Mouse (Mus musculus) forebrain, embryonic 11.5 days (tissue): ENCODE measurements at regions not wholly inside any gene's neighbourhood (a gene's known extent, or its start where the extent isn't known, plus 50 kb on each side); places are given as distances from the start of the nearest gene placed in this dataset.

Experiments
- ATAC-seq: fragments of 200-750 bp; cut with Nextera tagmentation; replicated peaks from 2 replicates; pipeline ENCODE4 v1.8.0; 2017; ENCODE audit warnings: moderate TSS enrichment; ENCODE audit not compliant: low FRiP score
- DNase-seq: peaks from one replicate; pipeline ENCODE4 v3.0.0-alpha.2; 2017; ENCODE audit warnings: low spot score
- H3K27ac ChIP-seq: fragments of 300-500 bp; sonication (generic); 2 replicates; pipeline ENCODE4 v1.5.1; 2014; ENCODE audit warnings: low read depth, low read length
- H3K27me3 ChIP-seq: fragments of 300-500 bp; sonication (generic); 2 replicates; pipeline ENCODE4 v1.6.1; 2014; ENCODE audit warnings: mild to moderate bottlenecking, low read length, mixed read lengths; ENCODE audit not compliant: control insufficient read depth, insufficient read depth
- H3K36me3 ChIP-seq: fragments of 300-500 bp; sonication (generic); 2 replicates; pipeline ENCODE4 v1.6.1; 2014; ENCODE audit warnings: mild to moderate bottlenecking, low read length, moderate library complexity, mixed read lengths; ENCODE audit not compliant: control insufficient read depth, insufficient read depth
- H3K4me1 ChIP-seq: fragments of 300-500 bp; sonication (generic); replicated peaks from 2 replicates; pipeline ENCODE4 v1.6.1; 2014; ENCODE audit warnings: low read length, mixed read lengths; ENCODE audit not compliant: control insufficient read depth, insufficient read depth
- H3K4me2 ChIP-seq: fragments of 300-500 bp; sonication (generic); 2 replicates; pipeline ENCODE4 v1.6.1; 2014; ENCODE audit warnings: low read depth, mild to moderate bottlenecking, low read length, moderate library complexity, mixed read lengths; ENCODE audit not compliant: severe bottlenecking
- H3K4me3 ChIP-seq: fragments of 300-500 bp; sonication (generic); 2 replicates; pipeline ENCODE4 v1.5.1; 2014; ENCODE audit warnings: low read depth, low read length
- H3K9ac ChIP-seq: fragments of 300-500 bp; sonication (generic); 2 replicates; pipeline ENCODE4 v1.6.1; 2014; ENCODE audit warnings: low read length
- H3K9me3 ChIP-seq: fragments of 300-500 bp; sonication (generic); 2 replicates; pipeline ENCODE4 v1.6.1; 2016; ENCODE audit warnings: low read length, mixed read lengths; ENCODE audit not compliant: control insufficient read depth
- WGBS: fragments of 180-500 bp; shearing (Covaris S2); extraction: QIAGEN DNeasy Blood & Tissue Kit; methylation state at CpG from one replicate; pipeline ENCODE4 v1.1.7; 2014; 5-methylcytosine and 5-hydroxymethylcytosine counted together

DNA sequence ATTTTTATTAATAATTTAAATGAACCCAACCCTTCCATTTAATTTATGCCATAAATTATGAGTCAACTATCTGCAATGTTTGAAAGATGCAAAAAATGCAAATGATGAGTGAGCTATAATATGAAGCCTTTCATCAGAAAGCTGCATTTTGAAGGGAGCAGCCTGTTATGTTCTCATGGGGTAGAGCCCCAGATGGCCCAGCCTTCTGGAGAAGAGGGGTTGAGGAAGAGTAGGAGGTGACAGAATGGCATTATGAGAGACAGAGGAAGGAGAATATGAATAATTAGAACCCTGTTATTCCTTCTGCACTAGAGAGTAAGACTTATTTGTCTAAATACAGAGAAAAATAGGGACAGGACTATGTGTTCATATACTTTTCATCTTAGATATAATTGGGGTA lies 261.3 kb downstream of the Gria2 start:
- Histone ChIP-seq H3K4me2 (no peak overlapping the region), H3K4me3 (no peak overlapping the region), H3K36me3 (no peaks in the 10 kb centered on the region), H3K9me3 (no peaks in the 10 kb centered on the region), H3K27me3 (no peaks in the 10 kb centered on the region), H3K9ac (no peak overlapping the region), H3K4me1 (no peaks in the 10 kb centered on the region), H3K27ac (no peak overlapping the region)
- DNase-seq (no peak), ATAC-seq (no peak)

DNA sequence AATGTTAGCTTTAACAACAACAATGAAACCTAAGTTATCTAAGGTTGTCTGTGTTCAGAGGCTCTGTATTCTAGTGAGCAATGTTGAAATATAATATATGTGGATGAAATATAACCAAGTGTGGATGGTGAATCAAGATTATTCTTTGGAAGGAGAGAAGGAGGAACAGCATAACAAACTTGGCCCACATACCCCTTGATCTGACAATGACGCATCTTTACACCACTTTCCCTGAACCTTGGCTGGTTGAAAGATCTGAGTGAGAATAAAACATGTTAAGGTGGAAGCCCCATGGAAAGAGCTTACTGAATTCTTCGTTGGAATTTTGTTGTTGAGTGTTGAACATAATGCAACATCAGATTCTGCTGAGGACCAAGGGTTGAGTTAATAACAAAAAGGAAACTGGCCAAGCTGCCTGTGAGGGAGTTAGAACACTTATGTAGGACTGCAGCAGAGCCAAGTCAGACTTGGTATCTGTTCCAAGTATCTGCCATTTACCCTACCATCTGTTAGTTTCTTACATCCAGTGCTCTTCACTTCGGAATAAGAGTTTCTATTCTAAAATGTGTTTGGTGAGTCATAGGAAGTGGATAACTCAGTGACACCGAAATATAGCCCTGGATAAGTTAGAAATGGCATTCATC lies 268.8 kb downstream of the Gria2 start:
- DNase-seq (no peak), ATAC-seq (no peak)
- Histone ChIP-seq H3K9me3 (no peaks in the 10 kb centered on the region), H3K36me3 (no peaks in the 10 kb centered on the region), H3K9ac (no peak overlapping the region), H3K4me2 (no peak overlapping the region), H3K27ac (no peak overlapping the region), H3K4me3 (no peak overlapping the region), H3K27me3 (no peaks in the 10 kb centered on the region), H3K4me1 (no peaks in the 10 kb centered on the region)
- WGBS, result 90% methylated on average over 4 of the region's 4 CpGs

DNA sequence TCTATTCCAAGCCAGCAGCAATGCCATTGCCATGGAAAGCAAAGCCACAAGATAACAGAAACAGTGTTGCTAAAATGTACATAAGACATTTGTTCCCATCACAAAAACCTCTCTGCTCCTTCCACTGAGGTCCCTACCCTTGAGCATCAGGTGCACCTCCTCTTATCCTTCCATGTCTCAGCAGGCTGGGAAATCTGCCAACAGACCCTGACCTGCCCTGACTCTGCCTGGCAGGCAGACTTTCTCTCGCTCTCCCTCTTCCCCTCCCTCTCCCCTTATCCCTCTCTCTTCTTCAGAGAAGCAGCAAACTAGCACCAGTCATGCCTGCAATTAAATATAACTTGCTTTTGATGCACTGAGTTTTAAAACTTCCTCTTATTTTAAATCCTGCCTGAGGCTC lies 288.6 kb downstream of the Gria2 start:
- Histone ChIP-seq H3K36me3 (no peaks in the 10 kb centered on the region), H3K27me3 (no peaks in the 10 kb centered on the region), H3K27ac (no peak overlapping the region), H3K9me3 (no peaks in the 10 kb centered on the region), H3K4me2 (no peak overlapping the region), H3K4me3 (no peak overlapping the region), H3K4me1 (no peaks in the 10 kb centered on the region), H3K9ac (no peak overlapping the region)
- WGBS, result 60% methylated on average over 1 of the region's 1 CpGs
- ATAC-seq, result no peak
- no peak for DNase-seq

DNA sequence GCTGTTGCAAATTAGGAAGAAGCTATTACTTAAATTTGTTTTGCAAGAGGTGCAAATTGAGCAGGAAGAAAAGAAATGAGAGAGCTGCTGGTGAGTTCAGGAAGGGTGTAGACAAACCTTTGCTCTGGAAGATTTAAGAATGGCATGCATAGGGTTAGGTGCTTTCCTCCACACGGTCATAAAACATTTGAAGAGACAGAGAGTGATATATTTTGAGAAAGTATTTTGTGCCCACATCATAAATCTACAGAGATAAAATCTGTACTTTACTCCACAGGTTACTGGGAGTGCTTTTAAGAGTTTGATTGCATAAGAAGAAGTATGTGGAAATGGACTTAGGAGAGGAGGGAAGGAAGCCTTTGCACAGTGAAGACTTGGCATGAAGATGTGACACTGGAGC lies 293.4 kb downstream of the Gria2 start:
- no peak for ATAC-seq

DNA sequence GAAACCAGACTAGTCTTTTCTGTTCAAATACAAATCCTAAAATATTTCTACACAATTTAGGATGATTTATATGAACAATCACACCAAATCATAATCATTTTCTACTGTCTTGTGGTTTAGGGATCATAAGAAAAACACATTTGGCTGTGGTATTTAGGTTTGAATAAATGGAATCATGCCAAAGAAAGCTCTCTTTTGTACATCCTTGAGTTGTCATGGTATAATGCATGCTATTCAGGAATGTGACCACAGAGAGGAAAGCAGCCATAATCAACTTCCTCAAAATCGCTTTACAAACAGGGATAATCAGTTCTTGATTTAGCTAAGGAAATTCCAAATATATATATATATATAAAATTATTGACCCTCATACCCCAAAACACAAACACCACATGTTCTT lies 295.9 kb downstream of the Gria2 start:
- H3K27me3 ChIP-seq, result no peaks in the 10 kb centered on the region
- H3K27ac ChIP-seq, result no peak overlapping the region
- DNase-seq (no peak), ATAC-seq (no peak)
- H3K9me3 ChIP-seq, result no peaks in the 10 kb centered on the region
- no peak overlapping the region for H3K4me3 ChIP-seq
- 60% methylated on average over 1 of the region's 1 CpGs for WGBS
- H3K4me2 ChIP-seq, result no peak overlapping the region
- H3K4me1 ChIP-seq, result no peaks in the 10 kb centered on the region
- no peak overlapping the region for H3K9ac ChIP-seq
- no peaks in the 10 kb centered on the region for H3K36me3 ChIP-seq

More for the DNA sequence above, 293.4 kb downstream of the Gria2 start:
- no peak for DNase-seq
- Histone ChIP-seq H3K4me1 (no peaks in the 10 kb centered on the region), H3K9ac (no peak overlapping the region), H3K27ac (no peak overlapping the region), H3K4me2 (no peak overlapping the region), H3K36me3 (no peaks in the 10 kb centered on the region), H3K9me3 (no peaks in the 10 kb centered on the region), H3K27me3 (no peaks in the 10 kb centered on the region), H3K4me3 (no peak overlapping the region)
- 72% methylated on average over 1 of the region's 1 CpGs for WGBS

- WGBS, result 78% methylated on average over 1 of the region's 1 CpGs
- Histone ChIP-seq H3K4me1 (no peaks in the 10 kb centered on the region), H3K4me3 (no peak overlapping the region), H3K27me3 (no peaks in the 10 kb centered on the region), H3K9me3 (no peaks in the 10 kb centered on the region), H3K36me3 (no peaks in the 10 kb centered on the region), H3K27ac (no peak overlapping the region), H3K4me2 (no peak overlapping the region), H3K9ac (no peak overlapping the region)
- DNase-seq, result no peak
- ATAC-seq, result no peak
Observed at GRCm38 (mm10) chr3:80501117-80501516, 301.5 kb downstream of the Gria2 start.

DNA sequence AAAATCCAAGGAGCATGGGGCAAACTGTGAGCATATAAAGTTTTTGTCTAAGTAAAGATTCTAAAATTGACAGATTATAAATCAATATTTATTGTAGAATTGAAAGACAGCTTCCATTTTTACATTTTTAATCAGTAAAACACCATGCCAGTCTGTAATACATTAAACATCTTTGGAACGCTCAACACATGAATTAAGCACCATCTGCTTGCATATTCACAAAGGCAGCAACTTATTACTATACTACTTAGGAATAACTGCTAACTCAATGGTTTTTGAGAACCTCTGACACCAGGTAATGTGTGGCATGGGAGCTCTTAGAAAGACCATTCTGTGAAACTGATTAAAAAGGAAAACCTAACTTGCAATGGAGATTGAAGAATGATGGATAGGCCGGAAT lies 306.1 kb downstream of the Gria2 start:
- DNase-seq (no peak), ATAC-seq (no peak)
- no peaks in the 10 kb centered on the region for H3K4me1 ChIP-seq
- no peak overlapping the region for H3K4me3 ChIP-seq
- 92% methylated on average over 2 of the region's 2 CpGs for WGBS
- no peaks in the 10 kb centered on the region for H3K36me3 ChIP-seq
- H3K4me2 ChIP-seq, result no peak overlapping the region
- no peak overlapping the region for H3K27ac ChIP-seq
- no peaks in the 10 kb centered on the region for H3K27me3 ChIP-seq
- H3K9me3 ChIP-seq, result no peaks in the 10 kb centered on the region
- no peak overlapping the region for H3K9ac ChIP-seq

DNA sequence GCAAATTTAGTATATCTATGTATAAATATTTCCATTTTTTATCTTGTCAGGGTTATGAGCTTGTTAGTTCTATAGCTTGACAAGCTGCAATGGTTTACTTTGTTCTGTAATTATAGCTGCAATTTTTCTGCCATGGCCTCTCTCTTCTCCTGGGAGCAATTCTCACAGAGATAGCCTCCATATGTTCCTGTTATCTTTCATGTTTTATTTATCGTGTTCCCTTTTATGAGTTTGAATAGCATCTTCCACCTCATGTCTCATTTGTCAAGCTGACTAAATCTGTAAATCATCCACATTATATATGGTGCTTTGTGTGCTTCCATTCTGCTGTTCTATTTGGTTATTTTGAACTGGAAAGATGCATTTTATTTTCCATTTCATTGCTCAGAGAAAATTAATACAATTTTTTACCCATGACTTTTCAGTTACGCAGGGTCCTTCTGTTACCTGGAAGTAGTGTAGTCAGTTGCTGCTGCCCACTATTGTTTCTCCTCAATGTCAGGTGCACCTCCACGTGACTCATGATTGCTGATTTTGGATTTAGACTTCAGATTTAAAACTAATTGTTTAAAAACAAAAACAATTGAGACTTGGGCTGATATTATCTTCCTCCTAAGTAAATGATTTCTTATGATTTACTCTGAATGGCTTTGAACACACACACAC lies 318.3 kb downstream of the Gria2 start:
- Histone ChIP-seq H3K4me3 (no peak overlapping the region), H3K9ac (no peak overlapping the region), H3K36me3 (no peaks in the 10 kb centered on the region), H3K27me3 (no peaks in the 10 kb centered on the region), H3K27ac (no peak overlapping the region), H3K4me1 (no peaks in the 10 kb centered on the region), H3K4me2 (no peak overlapping the region), H3K9me3 (no peaks in the 10 kb centered on the region)
- 88% methylated on average over 3 of the region's 3 CpGs for WGBS
- no peak for ATAC-seq
- DNase-seq, result no peak

DNA sequence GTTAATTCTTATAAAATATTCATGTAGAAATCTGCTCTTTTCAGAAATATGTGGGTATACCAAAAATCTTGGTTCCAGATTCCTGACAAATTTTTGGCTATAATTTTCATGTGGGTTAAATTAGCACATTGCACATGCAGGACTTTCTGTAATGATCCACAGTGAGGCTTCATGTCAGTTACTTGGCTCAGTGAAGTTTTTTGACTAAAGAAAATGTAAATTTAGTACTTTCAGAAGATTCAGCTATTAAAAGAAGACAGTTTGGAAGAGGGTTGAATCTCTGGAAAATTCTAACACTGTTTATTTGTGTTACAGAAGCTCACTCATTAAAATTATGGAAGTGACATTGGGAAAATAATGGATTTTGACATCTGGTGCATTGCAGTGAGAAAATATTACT lies 324.0 kb downstream of the Gria2 start:
- DNase-seq, result no peak
- H3K9me3 ChIP-seq, result no peaks in the 10 kb centered on the region
- ATAC-seq, result no peak

More for the DNA sequence above, 324.0 kb downstream of the Gria2 start:
- no peak overlapping the region for H3K9ac ChIP-seq
- no peak overlapping the region for H3K4me3 ChIP-seq
- no peaks in the 10 kb centered on the region for H3K4me1 ChIP-seq
- H3K4me2 ChIP-seq, result no peak overlapping the region
- no peak overlapping the region for H3K27ac ChIP-seq
- H3K27me3 ChIP-seq, result no peaks in the 10 kb centered on the region
- H3K36me3 ChIP-seq, result no peaks in the 10 kb centered on the region
